Mouse (Mus musculus): ENCODE measurements around the gene Prss43. TPM values are rescaled to one million over a fixed set of nuclear protein-coding genes. Genes with fewer than 3 reads are reported as not detected.

Gene Prss43
- total RNA-seq, 2 experiments from 2014 or later = not detected

DNA sequence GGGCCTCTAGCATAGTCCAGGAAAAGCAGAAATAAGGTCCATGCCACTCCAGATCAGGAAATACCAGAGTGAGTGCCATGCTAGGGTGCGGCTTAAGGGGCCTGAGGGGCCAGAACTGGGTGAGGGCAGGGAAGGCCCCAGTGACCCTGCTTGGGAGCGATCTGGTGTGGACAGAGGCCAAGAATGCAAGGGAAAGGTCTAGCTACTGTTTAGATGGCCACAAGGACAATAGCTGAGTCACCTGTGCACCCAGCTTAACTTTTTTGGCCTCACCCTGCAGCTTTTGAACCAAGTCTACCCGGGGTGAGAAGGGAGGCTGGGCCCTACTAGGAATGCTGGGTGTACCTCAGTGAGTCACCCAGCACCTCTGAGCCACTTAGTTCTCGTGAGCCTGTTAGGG, 54.3 kb downstream of the Prss43 start:
- ATAC-seq (replicated peaks; ENCODE audit: low FRiP score, poor library complexity, severe bottlenecking) = no peak

Other genes with a start within 250 kb of the Prss43 start
- gene Nradd, start 202.2 kb upstream of the Prss43 start, total RNA-seq (2015; ENCODE audit: low replicate concordance) = 2.2 TPM in 1 of 2 replicates, not detected in the other
- 1.3 TPM in 1 of 2 replicates, not detected in the other for gene Nradd, start 202.2 kb upstream of the Prss43 start, total RNA-seq (2017; ENCODE audit: low replicate concordance)
- 9.4 and 16.3 TPM in 2 replicates for gene Nbeal2, start 172.5 kb upstream of the Prss43 start, total RNA-seq (2015; ENCODE audit: low replicate concordance)
- 1.4 and 10.1 TPM in 2 replicates for gene Nbeal2, start 172.5 kb upstream of the Prss43 start, total RNA-seq (2017; ENCODE audit: low replicate concordance)
- 59.8 and 67.1 TPM in 2 replicates for gene Ccdc12, start 170.2 kb upstream of the Prss43 start, total RNA-seq (2015; ENCODE audit: low replicate concordance)
- gene Ccdc12, start 170.2 kb upstream of the Prss43 start, total RNA-seq (2017; ENCODE audit: low replicate concordance) = 32.8 and 34.5 TPM in 2 replicates
- not detected in 2 replicates for gene Myl3, start 84.8 kb upstream of the Prss43 start, total RNA-seq (2015; ENCODE audit: low replicate concordance)
- not detected in 2 replicates for gene Myl3, start 84.8 kb upstream of the Prss43 start, total RNA-seq (2017; ENCODE audit: low replicate concordance)
- gene Pth1r, start 79.5 kb upstream of the Prss43 start, total RNA-seq (2015; ENCODE audit: low replicate concordance) = 1.3 TPM in 1 of 2 replicates, not detected in the other
- 0.77 TPM in 1 of 2 replicates, not detected in the other for gene Pth1r, start 79.5 kb upstream of the Prss43 start, total RNA-seq (2017; ENCODE audit: low replicate concordance)
- gene Prss42, start 28.5 kb upstream of the Prss43 start, total RNA-seq (2015; ENCODE audit: low replicate concordance) = not detected in 2 replicates
- not detected in 2 replicates for gene Prss42, start 28.5 kb upstream of the Prss43 start, total RNA-seq (2017; ENCODE audit: low replicate concordance)
- not detected in 2 replicates for gene Prss44, start 12.7 kb upstream of the Prss43 start, total RNA-seq (2015; ENCODE audit: low replicate concordance)
- gene Prss44, start 12.7 kb upstream of the Prss43 start, total RNA-seq (2017; ENCODE audit: low replicate concordance) = not detected in 2 replicates
- not detected in 2 replicates for gene Prss45, start 7.9 kb downstream of the Prss43 start, total RNA-seq (2015; ENCODE audit: low replicate concordance)
- not detected in 2 replicates for gene Prss45, start 7.9 kb downstream of the Prss43 start, total RNA-seq (2017; ENCODE audit: low replicate concordance)
- gene Prss46, start 17.8 kb downstream of the Prss43 start, total RNA-seq (2015; ENCODE audit: low replicate concordance) = not detected in 2 replicates
- gene Prss46, start 17.8 kb downstream of the Prss43 start, total RNA-seq (2017; ENCODE audit: low replicate concordance) = not detected in 2 replicates
- gene Prss50, start 31.3 kb downstream of the Prss43 start, total RNA-seq (2015; ENCODE audit: low replicate concordance) = not detected in 2 replicates
- not detected in 2 replicates for gene Prss50, start 31.3 kb downstream of the Prss43 start, total RNA-seq (2017; ENCODE audit: low replicate concordance)
- 0.36 TPM in 1 of 2 replicates, not detected in the other for gene Als2cl, start 53.2 kb downstream of the Prss43 start, total RNA-seq (2015; ENCODE audit: low replicate concordance)
- gene Als2cl, start 53.2 kb downstream of the Prss43 start, total RNA-seq (2017; ENCODE audit: low replicate concordance) = 0.26 TPM in 1 of 2 replicates, not detected in the other
- gene Tmie, start 53.4 kb downstream of the Prss43 start, total RNA-seq (2015; ENCODE audit: low replicate concordance) = not detected in 2 replicates
- not detected in 2 replicates for gene Tmie, start 53.4 kb downstream of the Prss43 start, total RNA-seq (2017; ENCODE audit: low replicate concordance)
- gene Fam240a, start 90.2 kb downstream of the Prss43 start, total RNA-seq (2015; ENCODE audit: low replicate concordance) = not detected in 2 replicates
- not detected in 2 replicates for gene Fam240a, start 90.2 kb downstream of the Prss43 start, total RNA-seq (2017; ENCODE audit: low replicate concordance)
- not detected in 2 replicates for gene Tdgf1, start 119.5 kb downstream of the Prss43 start, total RNA-seq (2015; ENCODE audit: low replicate concordance)
- gene Tdgf1, start 119.5 kb downstream of the Prss43 start, total RNA-seq (2017; ENCODE audit: low replicate concordance) = not detected in 2 replicates
- gene Lrrc2, start 124.9 kb downstream of the Prss43 start, total RNA-seq (2015; ENCODE audit: low replicate concordance) = 0.72 TPM in 1 of 2 replicates, not detected in the other
- gene Lrrc2, start 124.9 kb downstream of the Prss43 start, total RNA-seq (2017; ENCODE audit: low replicate concordance) = not detected in 2 replicates
- gene Rtp3, start 163.9 kb downstream of the Prss43 start, total RNA-seq (2015; ENCODE audit: low replicate concordance) = not detected in 2 replicates
- not detected in 2 replicates for gene Rtp3, start 163.9 kb downstream of the Prss43 start, total RNA-seq (2017; ENCODE audit: low replicate concordance)
- 420 and 461 TPM in 2 replicates for gene Ltf, start 192.6 kb downstream of the Prss43 start, total RNA-seq (2015; ENCODE audit: low replicate concordance)
- gene Ltf, start 192.6 kb downstream of the Prss43 start, total RNA-seq (2017; ENCODE audit: low replicate concordance) = 308 and 520 TPM in 2 replicates
- 11.5 and 13.8 TPM in 2 replicates for gene Ccrl2, start 230.8 kb downstream of the Prss43 start, total RNA-seq (2015; ENCODE audit: low replicate concordance)
- 25.2 and 26.2 TPM in 2 replicates for gene Ccrl2, start 230.8 kb downstream of the Prss43 start, total RNA-seq (2017; ENCODE audit: low replicate concordance)